Mouse (Mus musculus): ENCODE measurements at regions not wholly inside any gene's neighbourhood (a gene's known extent, or its start where the extent isn't known, plus 50 kb on each side); places are given as distances from the start of the nearest gene placed in this dataset.

GRCm38 (mm10) chr8:82195112-82195511 is 207.9 kb downstream of the Il15 start:
- TF ChIP-seq POLR2A (IDR thresholded peaks at IDR 0.05; ENCODE audit: borderline replicate concordance, insufficient read depth, low read length) (no peak), CTCF (IDR thresholded peaks at IDR 0.05; ENCODE audit: borderline replicate concordance, insufficient read depth, low read depth, low read length) (no peak)

Data from cerebellum, adult 2 months (tissue).